Mouse (Mus musculus) heart, postnatal 25 days (tissue): ENCODE data around the gene Sept1. TPM values are rescaled to one million over a fixed set of nuclear protein-coding genes. Genes with fewer than 3 reads are reported as not detected.

Source experiments
- DNase-seq: peaks from one replicate; pipeline ENCODE4 v3.0.0; 2022; ENCODE audit warnings: low spot score
- intact Hi-C: fragments of 180-260 bp; cut with DNase I; formaldehyde crosslinking; loops from one replicate; pipeline ENCODE4 v1.15.1; 2025
- total RNA-seq, 2 experiments: library from RNA; stranded (reverse); gene quantifications; 2 replicates each; pipeline ENCODE4 v1.2.3; 2021

Sept1 gene
- total RNA-seq, 2 experiments from 2014 or later = 3.2 to 6.7 TPM

DNA sequence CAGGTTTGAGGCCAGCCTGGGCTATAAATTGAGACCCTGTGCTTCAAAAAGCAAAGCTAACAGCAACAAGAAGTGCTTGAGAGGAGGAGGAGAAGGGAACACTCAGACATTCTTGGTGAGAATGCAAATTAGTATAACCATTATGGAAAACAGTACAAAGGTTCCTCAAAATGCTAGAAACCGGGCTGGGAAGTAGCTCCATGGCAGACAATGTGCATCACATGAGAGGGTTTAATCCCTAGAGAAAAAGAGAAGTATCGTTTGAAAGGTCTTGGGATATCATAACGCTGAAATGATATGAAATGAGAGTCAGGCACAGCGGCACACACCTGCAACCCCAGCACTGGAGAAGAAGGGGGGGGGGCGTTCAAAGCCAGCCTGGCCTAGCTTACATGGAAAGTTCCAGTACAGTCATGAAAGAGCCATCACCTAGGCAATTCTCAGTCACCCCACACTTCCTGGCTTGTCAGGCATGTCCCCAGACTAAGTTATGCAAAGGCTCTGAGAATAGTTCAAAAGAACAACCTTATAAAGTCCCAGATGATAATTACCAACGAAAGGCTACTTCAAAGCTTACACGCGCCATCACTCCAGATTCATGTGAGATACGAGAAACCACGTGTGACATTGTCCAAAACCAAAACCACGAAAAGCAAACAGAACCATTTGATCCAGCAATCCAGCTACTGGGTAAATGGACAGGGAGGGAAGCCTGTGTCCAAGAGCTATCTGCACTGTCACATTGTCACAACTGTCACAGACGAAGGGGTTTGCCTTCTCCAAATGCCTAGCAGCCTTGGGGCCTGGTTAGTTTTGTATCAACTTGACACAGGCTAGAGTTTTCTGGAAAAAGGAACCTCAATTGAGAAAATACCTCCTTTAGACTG is 67.1 kb downstream of the Sept1 start:
- intact Hi-C loops = no loop called here
- DNase-seq = no peak

Other genes starting within 250 kb of the Sept1 start
- gene Mvp, start 218.5 kb downstream of the Sept1 start, total RNA-seq = 10 to 100 TPM; 44.9 to 47.3 TPM
- gene Pagr1b, start 216.6 kb downstream of the Sept1 start, total RNA-seq = 1 to 10 TPM in 1 of 2 experiments, not detected in 1; 1.7 TPM
- gene Pagr1a, start 215.8 kb downstream of the Sept1 start, total RNA-seq = 10 to 100 TPM; 12.5 to 12.9 TPM
- 10 to 100 TPM; 21.5 to 22.6 TPM for gene Gm42742, start 212.0 kb downstream of the Sept1 start, total RNA-seq
- gene Prrt2, start 211.9 kb downstream of the Sept1 start, total RNA-seq = 1 to 10 TPM in 1 of 2 experiments, under 1 TPM in 1; 0.60 to 1.2 TPM
- 10 to 100 TPM; 66.7 to 69.1 TPM for gene Maz, start 206.1 kb downstream of the Sept1 start, total RNA-seq
- gene Kif22, start 190.7 kb downstream of the Sept1 start, total RNA-seq = 1 to 10 TPM; 1.7 to 2.3 TPM
- gene Zg16, start 145.8 kb downstream of the Sept1 start, total RNA-seq = not detected
- 1 to 10 TPM; 1.4 to 1.7 TPM for gene AI467606, start 141.8 kb downstream of the Sept1 start, total RNA-seq
- not detected for gene Qprt, start 110.9 kb downstream of the Sept1 start, total RNA-seq
- under 1 TPM; 0.36 to 0.56 TPM for gene Spn, start 95.3 kb downstream of the Sept1 start, total RNA-seq
- gene Cd2bp2, start 37.1 kb downstream of the Sept1 start, total RNA-seq = 10 to 100 TPM; 35.6 to 38.1 TPM
- gene Tbc1d10b, start 24.7 kb downstream of the Sept1 start, total RNA-seq = 10 to 100 TPM; 28.8 to 29.1 TPM
- 1 to 10 TPM in 1 of 2 experiments, under 1 TPM in 1; 0.99 to 2.9 TPM for gene Mylpf, start 24.2 kb downstream of the Sept1 start, total RNA-seq
- 1 to 10 TPM; 6.0 to 7.1 TPM for gene Zfp553, start 69 bp downstream of the Sept1 start, total RNA-seq
- gene Zfp771, start 11.1 kb upstream of the Sept1 start, total RNA-seq = 10 to 100 TPM; 17.1 to 20.9 TPM
- gene Dctpp1, start 27.6 kb upstream of the Sept1 start, total RNA-seq = 10 to 100 TPM; 46.7 to 47.5 TPM
- gene Sephs2, start 40.9 kb upstream of the Sept1 start, total RNA-seq = 10 to 100 TPM; 27.8 to 30.0 TPM
- 1 to 10 TPM; 1.2 to 2.0 TPM for gene Itgal, start 63.1 kb upstream of the Sept1 start, total RNA-seq
- 10 to 100 TPM; 35.4 to 41.3 TPM for gene Zfp768, start 112.5 kb upstream of the Sept1 start, total RNA-seq
- gene Zfp747, start 142.9 kb upstream of the Sept1 start, total RNA-seq = 1 to 10 TPM; 3.4 to 4.7 TPM
- gene 9130019O22Rik, start 154.0 kb upstream of the Sept1 start, total RNA-seq = 1 to 10 TPM; 2.2 to 2.3 TPM
- gene E430018J23Rik, start 160.5 kb upstream of the Sept1 start, total RNA-seq = 1 to 10 TPM; 4.4 to 5.3 TPM
- 1 to 10 TPM; 2.7 to 2.8 TPM for gene Zfp764, start 173.7 kb upstream of the Sept1 start, total RNA-seq
- 1 to 10 TPM; 2.8 TPM for gene Zfp688, start 188.9 kb upstream of the Sept1 start, total RNA-seq
- gene Zfp689, start 216.0 kb upstream of the Sept1 start, total RNA-seq = 1 to 10 TPM; 1.7 to 1.9 TPM
- gene Prr14, start 226.5 kb upstream of the Sept1 start, total RNA-seq = 10 to 100 TPM; 26.0 to 26.3 TPM
- gene Fbrs, start 246.1 kb upstream of the Sept1 start, total RNA-seq = 10 to 100 TPM; 32.9 to 34.0 TPM